Comparison of ENCODE assay signal across 8 mouse cellular contexts in the genomic region with DNA sequence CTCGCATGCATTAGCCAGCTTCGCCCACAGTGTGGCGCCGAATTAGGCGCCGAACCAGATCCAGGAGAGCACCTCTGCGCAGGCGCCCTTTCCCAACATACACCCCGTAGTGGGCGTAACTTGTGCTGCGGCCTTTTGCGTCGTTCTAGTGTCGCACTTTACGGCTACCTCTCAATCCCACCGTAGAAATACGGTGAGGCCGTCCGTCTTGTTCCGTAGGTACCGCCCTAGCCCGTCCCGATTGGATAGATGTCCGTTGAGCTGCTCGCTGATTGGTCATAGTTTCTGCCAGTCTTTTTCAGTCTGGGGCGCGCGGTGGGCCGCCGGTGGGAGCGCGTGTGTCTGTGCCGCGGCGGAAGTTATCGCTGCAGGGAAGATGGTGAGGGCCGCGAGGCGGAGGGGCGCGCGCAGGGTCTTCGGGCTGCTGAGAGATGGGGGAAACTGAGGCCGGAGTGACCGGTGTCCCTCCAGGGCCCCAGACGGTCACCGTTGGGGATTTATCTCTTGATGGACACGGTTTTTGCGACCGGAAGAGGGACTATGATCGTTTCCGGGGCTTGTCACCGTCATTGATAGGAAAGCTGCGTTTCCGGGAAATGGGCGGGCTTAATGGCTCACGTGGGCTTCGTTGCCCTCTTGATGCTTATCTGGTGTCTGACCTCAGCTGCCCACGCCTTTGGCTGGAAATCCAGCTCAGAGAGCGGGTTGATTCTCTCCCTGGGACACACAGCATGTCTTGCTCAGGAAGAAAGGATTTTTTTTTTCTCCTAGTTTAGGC. TPM values are rescaled to one million over a fixed set of nuclear protein-coding genes. Genes with fewer than 3 reads are reported as not detected.
DNase-seq lines count a peak whose midpoint lies in the region; ATAC-seq and TF ChIP-seq lines count a peak whose summit lies in the region.

Gene Lsm4, plus strand, starts transcription at position 170 of the 778 bp plus-strand sequence.

- ATAC-seq in forebrain, embryonic 11.5 days (replicated peaks; ENCODE audit: low FRiP score): peak; percentile 97
- ATAC-seq in heart, embryonic 16.5 days (replicated peaks; ENCODE audit: extremely low read depth, insufficient read depth, low FRiP score): peak; percentile 97
- peak; percentile 94 for ATAC-seq in liver, embryonic 15.5 days (ENCODE audit: insufficient read depth)
- peak; percentile 97 for ATAC-seq in neural tube, embryonic 12.5 days (ENCODE audit: low FRiP score, low read depth)

- no peaks in the 10 kb centered on the region for H3K9me3 ChIP-seq in CH12.LX (replicated peaks; ENCODE audit: low read length)
- H3K9me3 ChIP-seq in forebrain, embryonic 11.5 days (ENCODE audit: control insufficient read depth, low read length): no peaks in the 10 kb centered on the region
- no peaks in the 10 kb centered on the region for H3K9me3 ChIP-seq in heart, embryonic 16.5 days (replicated peaks; ENCODE audit: control insufficient read depth, low read length)
- no peaks in the 10 kb centered on the region for H3K9me3 ChIP-seq in liver, embryonic 15.5 days (replicated peaks)
- peaks cover under 1% of the 10 kb centered on the region; the same call in 1 of the 2 replicates for H3K9me3 ChIP-seq in neural tube, embryonic 12.5 days

- peak within 1 kb of the TSS; percentile 91 for H3K9ac ChIP-seq in CH12.LX (ENCODE audit: insufficient read depth, low read depth)
- peak within 1 kb of the TSS; percentile 75 for H3K9ac ChIP-seq in forebrain, embryonic 11.5 days (ENCODE audit: low read length)
- H3K9ac ChIP-seq in heart, embryonic 16.5 days (ENCODE audit: low read length): peak within 1 kb of the TSS; percentile 81
- H3K9ac ChIP-seq in liver, embryonic 15.5 days: peak within 1 kb of the TSS; percentile 70
- peak within 1 kb of the TSS; percentile 67 for H3K9ac ChIP-seq in neural tube, embryonic 12.5 days

- WGBS in forebrain, embryonic 11.5 days: under 1% methylated on average over 60 of the region's 60 CpGs
- WGBS in heart, embryonic 16.5 days: under 1% methylated on average over 60 of the region's 60 CpGs
- under 1% methylated on average over 60 of the region's 60 CpGs for WGBS in liver, embryonic 15.5 days (ENCODE audit: insufficient replicate concordance)
- under 1% methylated on average over 60 of the region's 60 CpGs for WGBS in neural tube, embryonic 12.5 days

- dilution Hi-C loops in CH12.LX (cut with MboI; ENCODE audit: extremely low pct_ligation_motif_present, extremely low pct_unique_long_range_greater_than_20kb, low sequenced_read_pairs): no loop called here

- no peak for TF ChIP-seq EP300 in CH12.LX (IDR thresholded peaks at IDR 0.05; ENCODE audit: low read length)

- H3K27me3 ChIP-seq in CH12.LX (replicated peaks): no peaks in the 10 kb centered on the region
- no peaks in the 10 kb centered on the region for H3K27me3 ChIP-seq in forebrain, embryonic 11.5 days (ENCODE audit: control insufficient read depth, insufficient read depth, low read length)
- no peaks in the 10 kb centered on the region for H3K27me3 ChIP-seq in heart, embryonic 16.5 days (ENCODE audit: control insufficient read depth, insufficient read depth, low read length)
- H3K27me3 ChIP-seq in liver, embryonic 15.5 days: no peaks in the 10 kb centered on the region
- no peaks in the 10 kb centered on the region for H3K27me3 ChIP-seq in neural tube, embryonic 12.5 days (replicated peaks)

- peak; percentile 91 for TF ChIP-seq POLR2A in CH12.LX (IDR thresholded peaks at IDR 0.05; ENCODE audit: low read depth, low read length)

- H3K79me2 ChIP-seq in CH12.LX (replicated peaks; ENCODE audit: control insufficient read depth, extremely low read depth, insufficient read depth, poor library complexity, severe bottlenecking): peaks cover 16% of the 10 kb centered on the region

- H3K4me1 ChIP-seq in CH12.LX (ENCODE audit: control insufficient read depth in 1 of 2, insufficient read depth in 2 of 2): peaks cover 29 to 53% of the 10 kb centered on the region in 2 experiments
- H3K4me1 ChIP-seq in forebrain, embryonic 11.5 days (replicated peaks; ENCODE audit: control insufficient read depth, insufficient read depth, low read length): peaks cover 11% of the 10 kb centered on the region
- peaks cover 12% of the 10 kb centered on the region for H3K4me1 ChIP-seq in heart, embryonic 16.5 days (ENCODE audit: control insufficient read depth, insufficient read depth, low read length)
- peaks cover 61% of the 10 kb centered on the region for H3K4me1 ChIP-seq in liver, embryonic 15.5 days (replicated peaks)
- peaks cover 10% of the 10 kb centered on the region for H3K4me1 ChIP-seq in neural tube, embryonic 12.5 days

- peak within 1 kb of the TSS; percentile 69 for H3K4me2 ChIP-seq in CH12.LX (ENCODE audit: insufficient read depth, low read depth, poor library complexity, severe bottlenecking)
- peak within 1 kb of the TSS; percentile 74 for H3K4me2 ChIP-seq in forebrain, embryonic 11.5 days (ENCODE audit: low read depth, low read length, severe bottlenecking)
- peak within 1 kb of the TSS; percentile 90 for H3K4me2 ChIP-seq in heart, embryonic 16.5 days (ENCODE audit: low read depth, low read length)
- peak within 1 kb of the TSS; percentile 81 for H3K4me2 ChIP-seq in liver, embryonic 15.5 days
- peak within 1 kb of the TSS; percentile 67 for H3K4me2 ChIP-seq in neural tube, embryonic 12.5 days (replicated peaks)

- in situ Hi-C loops in CH12.LX (cut with MboI; ENCODE audit: low pct_ligation_motif_present, low pct_unique_long_range_greater_than_20kb, low sequenced_read_pairs): no loop called here

- peaks cover 19% of the 10 kb centered on the region in 2 experiments for H3K36me3 ChIP-seq in CH12.LX (replicated peaks in 1 of 2; ENCODE audit: control insufficient read depth in 1 of 2, insufficient read depth in 1 of 2, low read length in 1 of 2)
- H3K36me3 ChIP-seq in forebrain, embryonic 11.5 days (ENCODE audit: control insufficient read depth, insufficient read depth, low read length): peaks cover 5% of the 10 kb centered on the region; the same call in 1 of the 2 replicates
- H3K36me3 ChIP-seq in heart, embryonic 16.5 days (ENCODE audit: control insufficient read depth, insufficient read depth): peaks cover 4% of the 10 kb centered on the region; the same call in 1 of the 2 replicates
- H3K36me3 ChIP-seq in liver, embryonic 15.5 days (replicated peaks): peaks cover 13% of the 10 kb centered on the region
- peaks cover 15% of the 10 kb centered on the region for H3K36me3 ChIP-seq in neural tube, embryonic 12.5 days

- TF ChIP-seq CTCF in CH12.LX (conservative IDR thresholded peaks at IDR 0.05 in 1 of 2, IDR thresholded peaks at IDR 0.05 in 1 of 2; ENCODE audit: low read depth in 2 of 2, low read length in 2 of 2): peak in 1 of 2 experiments; percentile 87; a peak in 2 of 4 replicates

- H3K4me3 ChIP-seq in CH12.LX (replicated peaks in 1 of 3; ENCODE audit: low read depth in 2 of 3, low read length in 2 of 3, poor library complexity in 1 of 3): peak within 1 kb of the TSS; percentile 65 to 72 (median 67)
- peak within 1 kb of the TSS; percentile 63 for H3K4me3 ChIP-seq in forebrain, embryonic 11.5 days (ENCODE audit: low read depth, low read length)
- H3K4me3 ChIP-seq in heart, embryonic 16.5 days (ENCODE audit: low read length): peak within 1 kb of the TSS; percentile 79
- peak within 1 kb of the TSS; percentile 73 for H3K4me3 ChIP-seq in liver, embryonic 15.5 days (replicated peaks)
- peak within 1 kb of the TSS; percentile 62 for H3K4me3 ChIP-seq in neural tube, embryonic 12.5 days

- DNase-seq in CH12.LX (ENCODE audit: extremely low read depth): peak; percentile 99
- peak; percentile 98 for DNase-seq in c-Kit-positive CD71-positive TER-119-negative erythroid progenitor cells, embryonic 14.5 days (ENCODE audit: low read depth)
- peak; percentile 98 for DNase-seq in forebrain, embryonic 11.5 days (ENCODE audit: low spot score)
- peak; percentile 97 to 98 for DNase-seq in kidney, postnatal 36 days
- DNase-seq in telencephalon, adult 2 months (ENCODE audit: low read depth, low spot score): peak; percentile 100

- peak within 1 kb of the TSS; percentile 75 for H3K27ac ChIP-seq in CH12.LX (ENCODE audit: insufficient read depth, low read depth)
- H3K27ac ChIP-seq in forebrain, embryonic 11.5 days (ENCODE audit: low read depth, low read length): peak within 1 kb of the TSS; percentile 87
- H3K27ac ChIP-seq in heart, embryonic 16.5 days (ENCODE audit: low read length): peak within 1 kb of the TSS; percentile 94
- peak within 1 kb of the TSS; percentile 95 for H3K27ac ChIP-seq in liver, embryonic 15.5 days (replicated peaks)
- H3K27ac ChIP-seq in neural tube, embryonic 12.5 days: peak within 1 kb of the TSS; percentile 84

- peak; percentile 70 for TF ChIP-seq RAD21 in CH12.LX (IDR thresholded peaks at IDR 0.05; ENCODE audit: low read depth, low read length)

TF ChIP-seq in CH12.LX, 34 proteins besides CTCF, POLR2A, EP300 and RAD21 (continues in another document):
- TF ChIP-seq MAX (IDR thresholded peaks at IDR 0.05; ENCODE audit: low read length): peak; percentile 84
- TF ChIP-seq CHD1 (IDR thresholded peaks at IDR 0.05; ENCODE audit: low read depth, low read length): no peak
- TF ChIP-seq NELFE (IDR thresholded peaks at IDR 0.05; ENCODE audit: low read depth, low read length): peak; percentile 88
- TF ChIP-seq ETS1 (conservative IDR thresholded peaks at IDR 0.05; ENCODE audit: low read depth, low read length): peak; percentile 25; the same call in 1 of the 2 replicates
- no peak for TF ChIP-seq JUND (conservative IDR thresholded peaks at IDR 0.05; ENCODE audit: low read depth, low read length)
- peak; percentile 87 for TF ChIP-seq USF2 (conservative IDR thresholded peaks at IDR 0.05; ENCODE audit: low read depth, low read length)
- TF ChIP-seq TCF12 (IDR thresholded peaks at IDR 0.05; ENCODE audit: low read depth, low read length): peak; percentile 66
- TF ChIP-seq CHD2 (IDR thresholded peaks at IDR 0.05; ENCODE audit: low read length): peak; percentile 92
- TF ChIP-seq USF1 (IDR thresholded peaks at IDR 0.05; ENCODE audit: low read depth, low read length): peak; percentile 90
- peak; percentile 85; the same call in 1 of the 2 replicates for TF ChIP-seq KAT2A (IDR thresholded peaks at IDR 0.05; ENCODE audit: insufficient replicate concordance, low read length)
- TF ChIP-seq ZC3H11A (IDR thresholded peaks at IDR 0.05; ENCODE audit: low read depth, low read length): peak; percentile 26; the same call in 1 of the 2 replicates
- peak; percentile 95 for TF ChIP-seq SMC3 (IDR thresholded peaks at IDR 0.05; ENCODE audit: low read depth, low read length)
- TF ChIP-seq SIN3A (IDR thresholded peaks at IDR 0.05; ENCODE audit: low read length): peak; percentile 74

RNA-seq across cellular contexts. Expression of gene Lsm4, which starts in this region (rescaled TPM):
- 135 and 168 TPM in 2 replicates for total RNA-seq in CH12.LX (2012; rRNA removed)
- total RNA-seq in CH12.LX (2014; rRNA removed): 134 and 143 TPM in 2 replicates
- 240 and 256 TPM in 2 replicates for polyA plus RNA-seq in CH12.LX (2012; ENCODE audit: insufficient read length, low read depth)
- polyA plus RNA-seq in forebrain, embryonic 11.5 days (2014; fragmentation: Nextera tagmentation; extraction: Ambion mirVana): 318 and 346 TPM in 2 replicates
- 252 and 258 TPM in 2 replicates for polyA plus RNA-seq in heart, embryonic 16.5 days (2015; fragmentation: Nextera tagmentation; extraction: Ambion mirVana)
- polyA plus RNA-seq in liver, embryonic 15.5 days (2015; fragmentation: Nextera tagmentation; extraction: Ambion mirVana): 148 and 155 TPM in 2 replicates
- 264 and 277 TPM in 2 replicates for polyA plus RNA-seq in neural tube, embryonic 12.5 days (2016; fragmentation: Nextera tagmentation; extraction: Ambion mirVana)

Comparison
In these comparisons a context has a peak if more than half of its experiments do, and no peak if none do; other contexts are left out.
1. Peak in every context shown above with its lines: DNase-seq, ATAC-seq, H3K4me3 ChIP-seq and H3K27ac ChIP-seq.